Mouse (Mus musculus) liver, embryonic 14.5 days (tissue): ENCODE measurements at regions not wholly inside any gene's neighbourhood (a gene's known extent, or its start where the extent isn't known, plus 50 kb on each side); places are given as distances from the start of the nearest gene placed in this dataset.

Source experiments
- CTCF ChIP-seq: IDR thresholded peaks from 2 replicates; pipeline ENCODE4 v1.5.1; 2016; ENCODE audit warnings: antibody characterized with exemption, low read depth, control low read depth
- EP300 ChIP-seq: IDR thresholded peaks from 2 replicates; pipeline ENCODE4 v1.6.1; 2016; ENCODE audit warnings: antibody characterized with exemption, low read depth

DNA sequence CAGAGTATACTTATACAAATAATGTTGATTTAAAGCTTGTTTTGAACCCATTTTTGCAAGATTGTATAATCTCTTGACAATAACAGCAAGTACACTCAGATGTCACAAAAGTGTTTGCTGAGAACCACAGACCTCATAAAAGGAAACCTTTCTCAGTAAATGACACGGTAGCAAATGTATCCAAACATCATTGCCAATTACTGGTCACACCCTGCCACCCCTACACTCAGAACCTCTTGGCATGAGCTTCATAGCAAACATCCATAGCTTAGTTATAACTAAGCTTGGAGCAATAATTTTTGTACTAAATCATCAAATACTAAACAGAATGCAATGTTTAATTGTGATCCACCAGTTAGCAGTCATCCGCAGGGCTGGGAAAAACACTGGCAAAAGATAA is 79.1 kb upstream of the Ppm1h start:
- TF ChIP-seq CTCF (no peak), EP300 (no peak)
